Mouse (Mus musculus) liver, embryonic 14.5 days (tissue): ENCODE measurements around the gene Ptbp3. TPM values are rescaled to one million over a fixed set of nuclear protein-coding genes. Genes with fewer than 3 reads are reported as not detected.

Experiments
- ATAC-seq: fragments of 200-750 bp; cut with Nextera tagmentation; 2 replicates; pipeline ENCODE4 v1.8.0; 2017; ENCODE audit warnings: moderate number of reproducible peaks, mild to moderate bottlenecking, moderate library complexity; ENCODE audit not compliant: insufficient read depth
- DNase-seq, 3 experiments: peaks; one replicate each; pipeline ENCODE4 v3.0.0-alpha.2; 2012 to 2013; ENCODE audit warnings: low read depth in 3 of 3, low spot score in 3 of 3
- H3K27ac ChIP-seq: fragments of 300-500 bp; sonication (generic); 2 replicates; pipeline ENCODE4 v1.5.1; 2014; ENCODE audit warnings: moderate library complexity, mild to moderate bottlenecking, control low read depth, inconsistent platforms
- H3K27me3 ChIP-seq: fragments of 300-500 bp; sonication (generic); 2 replicates; pipeline ENCODE4 v1.6.1; 2014; ENCODE audit warnings: mild to moderate bottlenecking, low read length, moderate library complexity; ENCODE audit not compliant: control insufficient read depth, insufficient read depth
- H3K36me3 ChIP-seq: fragments of 300-500 bp; sonication (generic); replicated peaks from 2 replicates; pipeline ENCODE4 v1.6.1; 2014; ENCODE audit warnings: low read depth; ENCODE audit not compliant: control insufficient read depth, insufficient read depth
- H3K4me1 ChIP-seq, 2 experiments: fragments of 200-500 bp in 1 of 2; fragments of 300-500 bp in 1 of 2; sonication (generic) in 1 of 2; replicated peaks; 2 replicates each; pipeline ENCODE4 v1.6.1; 2012 to 2014; ENCODE audit warnings: antibody characterized with exemption in 1 of 2, inconsistent platforms in 1 of 2, low read length in 1 of 2; ENCODE audit not compliant: control insufficient read depth in 2 of 2, insufficient read depth in 2 of 2
- H3K4me2 ChIP-seq: fragments of 300-500 bp; sonication (generic); 2 replicates; pipeline ENCODE4 v1.6.1; 2014; ENCODE audit warnings: low read depth, mild to moderate bottlenecking, control low read depth, moderate library complexity
- H3K4me3 ChIP-seq, 2 experiments: fragments of 200-500 bp in 1 of 2; fragments of 300-500 bp in 1 of 2; sonication (generic) in 1 of 2; 2 replicates each; pipeline ENCODE4 v1.5.1; 2012 to 2014; ENCODE audit warnings: low read depth in 2 of 2, low read length in 2 of 2, mild to moderate bottlenecking in 2 of 2, control low read depth in 1 of 2, inconsistent platforms in 1 of 2, moderate library complexity in 1 of 2; ENCODE audit not compliant: insufficient read depth in 1 of 2
- H3K9ac ChIP-seq: fragments of 300-500 bp; sonication (generic); replicated peaks from 2 replicates; pipeline ENCODE4 v1.6.1; 2014; ENCODE audit warnings: mild to moderate bottlenecking, control low read depth, moderate library complexity
- H3K9me3 ChIP-seq: fragments of 300-500 bp; sonication (generic); 2 replicates; pipeline ENCODE4 v1.6.1; 2016; ENCODE audit warnings: low read length, mixed read lengths; ENCODE audit not compliant: control insufficient read depth
- CTCF ChIP-seq: IDR thresholded peaks from 2 replicates; pipeline ENCODE4 v1.5.1; 2016; ENCODE audit warnings: antibody characterized with exemption, low read depth, control low read depth
- EP300 ChIP-seq: IDR thresholded peaks from 2 replicates; pipeline ENCODE4 v1.6.1; 2016; ENCODE audit warnings: antibody characterized with exemption, low read depth
- WGBS: fragments of 180-500 bp; shearing (Covaris S2); extraction: QIAGEN DNeasy Blood & Tissue Kit; methylation state at CpG from one replicate; pipeline ENCODE4 v1.1.7; 2014; ENCODE audit not compliant: insufficient replicate concordance; 5-methylcytosine and 5-hydroxymethylcytosine counted together
- polyA plus RNA-seq, 2 experiments: library from polyadenylated mRNA; depleted of rRNA in 1 of 2; stranded (reverse) in 1 of 2; unstranded in 1 of 2; fragments of >200 nt; fragmentation: Nextera tagmentation in 1 of 2; extraction: Ambion mirVana in 1 of 2; gene quantifications; 2 replicates each; pipeline versions ENCODE4 v1.2.1 to v1.2.3; 2012 to 2014

The Ptbp3 gene
- polyA plus RNA-seq, 2 experiments, result 26.6 to 64.7 TPM

DNA sequence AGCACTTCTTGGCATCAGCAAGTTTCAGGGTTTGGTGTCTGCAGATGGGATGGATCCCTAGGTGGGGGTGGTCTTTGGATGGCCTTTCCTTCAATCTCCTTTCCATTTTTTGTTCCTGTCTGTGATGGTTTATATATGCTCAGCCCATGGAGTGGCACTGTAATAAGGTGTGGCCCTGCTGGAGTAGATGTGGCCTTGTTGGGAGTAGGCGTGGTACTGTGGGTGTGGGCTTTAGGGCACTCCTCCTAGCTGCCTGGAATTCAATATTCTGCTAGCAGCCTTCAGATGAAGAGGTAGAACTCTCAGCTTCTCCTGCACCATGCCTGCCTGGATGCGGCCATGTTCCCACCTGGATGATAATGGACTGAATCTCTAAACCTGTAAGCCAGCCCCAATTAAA is 39.6 kb downstream of the Ptbp3 start:
- Histone ChIP-seq H3K4me1 (peaks cover 9 to 17% of the 10 kb centered on the region in 2 experiments), H3K27me3 (no peaks in the 10 kb centered on the region), H3K9ac (no peak overlapping the region), H3K36me3 (peaks cover 46% of the 10 kb centered on the region), H3K4me3 (no peak overlapping the region), H3K4me2 (no peak overlapping the region), H3K27ac (no peak overlapping the region), H3K9me3 (no peaks in the 10 kb centered on the region)
- DNase-seq (peak in 1 of 3 experiments; percentile 32), ATAC-seq (peak; percentile 80)
- WGBS, result 64% methylated on average over 2 of the region's 2 CpGs
- TF ChIP-seq EP300 (no peak), CTCF (peak; percentile 20; the same call in 1 of the 2 replicates)

DNA sequence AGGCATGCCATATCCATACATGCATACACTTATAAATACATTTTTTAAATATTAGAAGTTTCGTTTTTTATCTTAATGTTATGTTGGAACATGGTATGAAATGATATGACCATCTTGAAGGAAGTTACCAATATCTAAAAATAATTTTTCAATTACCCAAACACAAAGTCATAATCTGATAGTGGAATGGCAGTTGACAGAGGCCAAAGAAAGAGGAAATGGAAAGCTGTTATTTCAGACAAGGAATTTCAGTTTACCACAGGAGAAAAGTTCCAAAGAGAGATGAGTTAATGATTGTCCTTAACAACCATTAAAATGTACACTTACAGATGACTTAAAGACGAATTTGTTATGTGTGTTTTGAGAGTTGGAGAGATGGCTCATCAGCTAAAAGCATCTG is 41.4 kb downstream of the Ptbp3 start:
- no peaks in the 10 kb centered on the region for H3K27me3 ChIP-seq
- H3K4me2 ChIP-seq, result no peak overlapping the region
- no peak for TF ChIP-seq EP300
- TF ChIP-seq CTCF, result no peak
- H3K9ac ChIP-seq, result no peak overlapping the region
- H3K4me3 ChIP-seq, result no peak overlapping the region
- peaks cover 43% of the 10 kb centered on the region for H3K36me3 ChIP-seq
- 26% methylated on average over 2 of the region's 2 CpGs for WGBS
- DNase-seq (no peak), ATAC-seq (no peak)
- no peak overlapping the region for H3K27ac ChIP-seq
- peaks cover 9 to 17% of the 10 kb centered on the region in 2 experiments for H3K4me1 ChIP-seq
- H3K9me3 ChIP-seq, result no peaks in the 10 kb centered on the region

DNA sequence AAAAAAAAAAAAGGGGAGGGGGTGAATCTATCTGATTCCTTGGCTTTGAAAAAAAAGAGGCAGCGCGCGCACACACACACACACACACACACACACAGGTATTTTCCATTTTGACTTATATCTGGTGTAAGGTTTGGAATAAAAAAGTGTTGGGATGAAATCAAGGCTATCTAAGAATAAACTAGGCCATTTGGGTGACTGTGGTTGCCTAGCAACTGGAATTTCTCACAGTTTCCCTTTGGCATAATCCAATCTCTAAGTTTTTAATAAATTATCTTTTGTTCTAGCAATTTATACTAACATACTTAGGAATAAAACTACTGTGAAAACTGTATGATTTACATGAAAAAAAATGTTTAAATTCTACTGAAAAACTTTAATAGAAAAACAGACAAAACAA is 42.5 kb downstream of the Ptbp3 start:
- DNase-seq, result no peak
- H3K36me3 ChIP-seq, result peaks cover 36% of the 10 kb centered on the region

DNA sequence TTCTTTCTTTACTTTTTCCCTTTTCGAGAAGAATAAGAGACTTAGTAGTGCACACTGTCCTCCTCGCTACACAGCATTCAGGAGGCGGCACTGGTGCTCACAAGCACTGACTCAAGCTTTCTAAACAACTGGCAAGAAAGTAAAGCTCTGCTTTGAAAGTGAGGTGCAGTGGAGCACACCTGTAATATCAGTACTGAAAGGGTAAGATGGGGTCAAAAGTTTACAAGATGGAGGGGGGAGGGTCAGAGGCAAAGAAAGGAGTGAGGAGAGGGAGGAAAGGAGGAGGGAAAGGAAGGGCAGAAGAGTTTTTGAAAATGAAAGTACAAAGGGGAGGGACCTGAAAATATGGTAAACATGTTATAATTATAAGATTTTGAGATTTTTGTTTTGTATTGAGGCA is 43.7 kb downstream of the Ptbp3 start:
- Histone ChIP-seq H3K36me3 (peaks cover 38% of the 10 kb centered on the region), H3K27ac (no peak overlapping the region), H3K4me1 (peaks cover 9 to 15% of the 10 kb centered on the region in 2 experiments), H3K4me3 (no peak overlapping the region), H3K27me3 (no peaks in the 10 kb centered on the region), H3K4me2 (no peak overlapping the region), H3K9me3 (no peaks in the 10 kb centered on the region), H3K9ac (no peak overlapping the region)
- WGBS, result 88% methylated on average over 3 of the region's 3 CpGs
- TF ChIP-seq CTCF (no peak), EP300 (no peak)
- ATAC-seq (no peak), DNase-seq (no peak)

More for the DNA sequence above, 42.5 kb downstream of the Ptbp3 start:
- WGBS, result 93% methylated on average over 3 of the region's 3 CpGs
- Histone ChIP-seq H3K27ac (no peak overlapping the region), H3K9ac (no peak overlapping the region), H3K4me3 (no peak overlapping the region), H3K9me3 (no peaks in the 10 kb centered on the region), H3K4me1 (peaks cover 9 to 17% of the 10 kb centered on the region in 2 experiments), H3K4me2 (no peak overlapping the region), H3K27me3 (no peaks in the 10 kb centered on the region)
- TF ChIP-seq CTCF (no peak), EP300 (no peak)
- no peak for ATAC-seq

GRCm38 (mm10) chr4:59491097-59491496 is 58.1 kb downstream of the Ptbp3 start:
- H3K9me3 ChIP-seq, result no peaks in the 10 kb centered on the region
- H3K27ac ChIP-seq, result no peak overlapping the region
- H3K27me3 ChIP-seq, result no peaks in the 10 kb centered on the region
- DNase-seq (no peak), ATAC-seq (no peak)
- H3K9ac ChIP-seq, result no peak overlapping the region
- H3K4me2 ChIP-seq, result no peak overlapping the region
- H3K4me3 ChIP-seq, result no peak overlapping the region
- TF ChIP-seq EP300 (no peak), CTCF (no peak)
- 84% methylated on average over 2 of the region's 2 CpGs for WGBS
- H3K36me3 ChIP-seq, result peaks cover 49% of the 10 kb centered on the region
- H3K4me1 ChIP-seq, result no peaks in the 10 kb centered on the region
